Mouse (Mus musculus): ENCODE results near the gene 4933428G20Rik.

The 4933428G20Rik gene

GRCm38 (mm10) chr11:97499865-97500719 lies at the start of gene 4933428G20Rik:
TSS of gene 4933428G20Rik (minus strand) at chr11:97500340.
- no peak for DNase-seq

GRCm38 (mm10) chr11:97548757-97549156 lies 48.6 kb upstream of the 4933428G20Rik start:
- DNase-seq: peak in 1 of 2 experiments; percentile 54

DNA sequence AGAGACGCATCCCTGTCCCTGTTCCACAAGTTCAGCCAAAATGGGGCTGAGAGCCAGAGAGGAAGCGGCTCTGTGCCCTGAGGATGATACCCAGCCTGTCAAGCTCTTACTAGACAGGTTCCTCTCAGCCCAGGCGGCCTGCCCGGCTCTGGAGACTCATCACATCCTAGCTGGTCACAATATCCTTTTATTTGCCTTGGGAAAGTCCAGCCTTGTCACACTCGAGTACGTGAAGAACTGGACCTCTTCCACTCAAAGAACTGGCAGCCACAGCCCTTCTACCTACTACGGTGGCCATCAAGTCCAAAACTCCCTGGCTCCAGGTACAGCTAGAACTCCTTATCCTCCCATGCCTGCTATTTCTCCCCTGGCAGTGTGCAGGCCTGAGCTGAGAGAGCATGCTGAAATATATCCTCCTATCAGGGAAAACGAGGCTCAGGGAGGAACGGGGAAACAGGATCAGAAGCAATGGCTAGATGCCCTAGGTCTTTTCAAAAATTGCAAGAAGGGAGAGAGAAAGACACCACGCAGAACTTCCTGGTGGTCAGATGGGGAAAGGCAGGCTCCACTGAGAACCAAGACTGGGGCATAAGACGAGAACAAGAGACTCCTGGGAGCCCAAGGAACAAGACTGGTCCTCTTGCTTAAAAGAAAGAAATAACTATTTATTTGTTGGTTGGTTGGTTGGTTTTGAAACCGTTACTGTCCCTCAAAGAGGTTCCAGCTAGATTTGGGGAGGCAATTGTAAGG lies 48.0 kb upstream of the 4933428G20Rik start:
- DNase-seq: no peak

GRCm38 (mm10) chr11:97546804-97547411 lies 46.8 kb upstream of the 4933428G20Rik start:
- DNase-seq: peak; percentile 80 to 86

DNA sequence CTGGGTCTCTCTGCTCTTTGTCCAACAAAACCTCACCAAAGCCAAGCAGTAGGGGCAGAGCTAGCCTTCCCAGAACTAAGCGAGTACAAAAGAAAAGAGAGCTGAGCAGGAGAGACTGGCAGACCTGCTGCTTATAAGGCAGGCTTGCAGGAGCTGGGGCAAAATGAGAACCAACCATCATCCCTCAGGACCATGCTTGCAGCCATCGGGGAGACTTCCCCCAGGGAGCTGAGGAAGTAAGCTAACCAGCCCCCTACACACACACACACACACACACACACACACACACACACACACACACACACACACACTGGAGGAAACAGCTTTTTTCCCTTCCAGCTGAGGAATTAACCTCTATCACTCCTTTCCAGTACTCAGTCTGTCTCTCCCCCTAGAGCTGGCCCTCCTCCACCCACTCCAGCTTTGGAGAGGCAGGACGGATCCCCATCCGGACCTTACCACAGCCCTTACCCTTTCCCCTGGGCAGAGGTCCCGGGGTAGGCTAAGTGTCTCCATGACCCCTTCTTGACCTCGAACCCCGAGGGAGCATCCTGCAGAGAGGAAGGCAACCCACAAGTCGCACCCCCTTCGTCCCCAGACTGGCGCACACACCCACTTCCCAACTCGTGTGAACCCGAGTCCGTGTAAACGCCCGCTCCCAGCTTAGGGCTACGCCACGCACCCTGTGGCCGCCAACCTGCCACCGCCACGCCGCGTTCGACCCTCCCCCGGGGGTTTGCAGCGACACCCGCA lies 45.8 kb upstream of the 4933428G20Rik start:
- peak in 1 of 2 experiments; percentile 56 for DNase-seq

- no peak for DNase-seq
Observed at GRCm38 (mm10) chr11:97543883-97544282, 43.7 kb upstream of the 4933428G20Rik start.

DNA sequence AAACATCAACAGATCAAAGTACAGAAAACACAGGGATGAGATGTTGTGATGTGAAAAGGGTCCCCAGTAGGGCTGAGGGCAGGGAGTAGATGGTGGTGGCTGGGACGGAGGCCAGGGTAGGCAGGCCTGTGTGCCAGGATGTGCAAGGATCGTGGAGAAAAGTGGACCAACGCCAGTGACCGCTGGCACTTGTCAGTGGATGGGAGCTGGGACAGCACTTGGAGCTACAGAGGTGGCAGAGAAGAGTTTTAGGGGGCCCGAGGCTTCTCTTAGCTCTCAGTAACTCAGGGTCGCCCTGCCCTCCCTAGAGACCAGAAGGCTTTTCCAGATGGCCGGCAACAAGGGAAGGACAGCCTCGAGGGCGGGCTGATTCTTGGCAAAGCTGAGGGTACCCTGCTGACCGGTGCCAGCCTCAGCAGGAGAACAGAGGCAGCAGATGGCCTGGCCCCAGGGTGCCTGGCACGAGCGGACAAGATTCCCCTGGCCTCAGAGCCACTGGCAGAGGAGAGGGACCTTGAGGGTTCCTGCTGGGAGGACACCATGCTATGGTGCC lies 43.1 kb upstream of the 4933428G20Rik start:
- DNase-seq: peak; percentile 84 to 92

DNA sequence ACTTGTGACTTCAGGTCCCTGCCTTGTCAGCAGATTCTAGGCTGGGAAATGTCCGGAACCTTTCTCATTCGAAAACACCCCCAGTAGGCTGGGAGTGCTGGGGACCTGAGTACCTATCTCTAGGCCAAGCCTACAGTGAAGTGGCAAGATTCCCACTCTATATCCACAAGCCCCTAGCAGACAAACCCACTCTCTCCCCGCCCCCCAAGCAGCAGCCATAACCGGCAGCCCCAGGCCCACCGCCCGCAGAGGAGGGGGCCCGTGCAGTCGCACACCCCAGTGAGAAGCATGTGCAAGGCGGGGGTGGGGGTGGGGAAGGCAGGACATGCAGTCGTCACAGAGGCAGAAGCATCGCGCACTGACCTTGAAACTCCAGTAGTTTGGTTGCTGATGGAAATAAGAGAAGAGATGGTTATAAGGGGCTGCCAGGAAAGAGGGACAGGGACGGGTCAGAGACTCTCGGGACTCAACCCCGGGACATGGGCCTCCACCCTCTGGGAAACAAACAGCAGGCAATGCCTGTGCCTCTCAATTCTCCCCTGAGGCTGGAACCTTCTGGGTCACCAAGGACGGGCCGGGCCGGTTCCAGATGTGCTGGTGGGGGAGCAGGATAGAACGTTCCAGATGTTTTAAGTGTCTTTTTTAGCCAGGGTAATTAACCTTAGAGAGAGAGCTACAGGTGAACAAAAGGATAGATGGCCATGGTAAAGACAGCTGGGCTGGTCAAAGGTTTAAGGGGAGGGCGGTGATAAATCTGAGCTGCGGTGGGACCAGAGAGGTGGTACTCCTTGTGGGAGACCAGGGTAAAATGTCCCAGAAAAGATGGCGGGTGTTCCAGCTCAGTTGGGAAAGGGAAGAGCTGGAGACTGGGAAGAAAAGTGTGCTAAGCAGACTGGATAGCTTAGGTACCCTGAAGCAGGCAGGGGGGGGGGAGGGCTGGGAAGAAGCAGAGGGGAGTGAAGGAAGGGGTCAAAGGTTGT lies 42.3 kb upstream of the 4933428G20Rik start:
- DNase-seq: no peak

DNA sequence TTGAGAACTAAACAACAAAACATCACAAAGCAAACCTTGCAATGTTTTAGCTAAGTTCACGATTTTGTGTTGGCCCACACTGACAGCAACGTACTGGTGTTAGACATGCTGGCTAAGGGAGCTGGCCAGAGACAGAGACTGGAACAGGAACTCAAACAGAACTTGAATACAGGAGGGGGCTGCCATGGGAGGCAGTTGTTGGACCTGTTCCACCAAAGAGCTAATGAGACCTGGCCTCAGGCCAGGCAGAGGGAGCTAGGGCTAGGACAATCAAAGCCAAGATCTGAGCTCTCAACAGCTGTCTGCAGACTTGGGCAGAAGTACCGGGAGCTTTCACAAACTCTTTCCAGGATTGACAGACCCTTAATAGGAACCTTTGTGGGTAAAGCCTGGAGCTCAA lies 40.5 kb upstream of the 4933428G20Rik start:
- peak in 1 of 2 experiments; percentile 69 for DNase-seq

- DNase-seq: no peak
Observed at GRCm38 (mm10) chr11:97540136-97540535, 40.0 kb upstream of the 4933428G20Rik start.

GRCm38 (mm10) chr11:97539622-97540021 lies 39.5 kb upstream of the 4933428G20Rik start:
- no peak for DNase-seq

- no peak for DNase-seq
Observed at GRCm38 (mm10) chr11:97537580-97538089, 37.5 kb upstream of the 4933428G20Rik start.

- peak; percentile 32 to 69 for DNase-seq
Observed at GRCm38 (mm10) chr11:97536835-97537579, 36.9 kb upstream of the 4933428G20Rik start.

DNA sequence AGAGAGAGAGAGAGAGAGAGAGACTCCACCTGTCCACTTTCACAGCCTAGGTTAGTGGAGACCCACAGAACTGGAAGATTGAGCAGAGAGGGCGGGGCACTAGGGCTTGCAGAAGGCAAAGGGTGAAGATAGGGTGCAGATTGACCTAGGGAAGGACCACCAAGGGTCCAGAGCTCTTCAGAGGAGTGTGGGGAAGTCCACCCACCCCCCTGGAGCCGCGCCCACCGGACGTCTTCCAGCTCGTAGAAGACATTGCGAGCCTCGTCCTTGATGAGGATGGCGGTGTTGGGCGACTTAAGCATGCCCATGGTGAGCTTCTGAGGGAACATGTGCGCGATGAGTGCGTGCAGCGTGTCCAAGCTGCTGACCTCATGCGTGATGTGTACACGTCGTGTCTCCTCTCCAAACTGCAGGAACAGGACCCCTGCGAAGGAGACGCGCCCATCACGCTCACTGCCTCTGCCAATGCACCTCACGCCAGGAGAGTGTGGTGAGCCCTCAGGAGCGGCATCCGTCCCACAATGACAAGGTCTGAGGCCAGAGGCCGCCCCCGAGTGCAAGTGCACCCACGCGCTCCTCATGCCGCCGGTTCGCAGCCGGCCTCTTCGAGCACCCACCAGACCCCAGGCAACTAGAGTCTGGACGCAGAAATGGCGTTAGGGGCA lies 36.1 kb upstream of the 4933428G20Rik start:
- DNase-seq: no peak

DNA sequence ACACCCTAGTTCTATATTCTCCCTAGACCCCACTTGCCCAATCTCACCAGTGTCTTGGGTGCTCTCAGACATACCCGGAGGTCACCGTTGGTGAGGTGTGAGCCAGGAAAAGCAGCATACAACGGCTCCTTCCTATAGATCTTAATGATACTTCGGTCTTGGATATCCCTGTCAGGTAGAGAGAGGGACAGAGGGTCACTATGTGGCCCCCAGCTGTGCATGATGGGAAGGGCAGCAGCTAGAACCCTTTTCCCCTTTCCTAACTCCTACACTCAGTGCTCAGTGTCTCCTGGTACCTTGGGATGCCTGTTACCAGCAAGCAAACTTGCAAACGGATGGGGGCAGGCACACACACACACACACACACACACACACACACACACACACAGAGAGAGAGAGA lies 35.5 kb upstream of the 4933428G20Rik start:
- DNase-seq: no peak

GRCm38 (mm10) chr11:97535308-97535630 lies 35.1 kb upstream of the 4933428G20Rik start:
- DNase-seq: no peak

DNA sequence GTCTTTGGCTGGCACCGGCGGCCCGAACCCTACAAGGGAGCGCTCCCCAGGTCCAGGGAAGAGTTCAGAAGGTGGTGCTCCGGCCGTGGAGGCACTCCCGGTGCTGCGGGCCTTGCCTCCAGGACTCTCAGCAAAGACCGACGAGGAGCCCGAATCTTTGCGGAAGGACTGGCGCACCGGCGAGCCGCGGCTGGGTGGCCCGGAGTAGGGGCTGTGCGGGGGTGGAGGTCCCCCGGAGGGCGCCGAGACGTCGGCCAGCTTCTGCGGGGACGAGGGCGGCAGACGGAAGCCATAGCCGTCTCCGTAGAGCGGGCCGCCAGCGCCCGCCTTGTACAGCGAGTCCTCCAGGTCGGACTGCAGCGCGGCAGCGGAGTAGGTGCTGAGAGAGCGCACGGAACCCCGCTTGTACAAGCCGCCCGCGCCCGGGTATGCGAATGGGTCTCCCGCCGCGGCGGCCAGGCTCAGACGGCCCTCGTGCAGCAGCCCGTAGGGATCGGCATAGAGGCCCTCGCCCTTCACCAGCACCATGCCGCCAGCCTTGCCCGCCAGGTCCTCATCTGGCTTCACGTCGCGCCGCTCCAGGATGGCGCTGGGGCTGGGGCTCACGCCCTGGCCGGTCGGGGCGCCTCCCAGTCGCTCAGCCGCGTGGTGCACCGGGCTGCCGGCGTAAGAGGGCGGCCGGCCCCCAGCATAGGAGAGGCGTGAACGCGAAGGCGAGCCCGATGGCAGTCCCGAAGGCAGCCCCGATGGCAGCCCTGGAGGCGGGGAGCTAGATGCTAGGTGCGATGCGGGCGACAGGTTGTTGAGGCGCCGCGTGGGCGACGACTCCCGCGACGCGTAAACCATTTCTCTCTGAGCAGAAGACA lies 34.5 kb upstream of the 4933428G20Rik start:
- DNase-seq: no peak

DNA sequence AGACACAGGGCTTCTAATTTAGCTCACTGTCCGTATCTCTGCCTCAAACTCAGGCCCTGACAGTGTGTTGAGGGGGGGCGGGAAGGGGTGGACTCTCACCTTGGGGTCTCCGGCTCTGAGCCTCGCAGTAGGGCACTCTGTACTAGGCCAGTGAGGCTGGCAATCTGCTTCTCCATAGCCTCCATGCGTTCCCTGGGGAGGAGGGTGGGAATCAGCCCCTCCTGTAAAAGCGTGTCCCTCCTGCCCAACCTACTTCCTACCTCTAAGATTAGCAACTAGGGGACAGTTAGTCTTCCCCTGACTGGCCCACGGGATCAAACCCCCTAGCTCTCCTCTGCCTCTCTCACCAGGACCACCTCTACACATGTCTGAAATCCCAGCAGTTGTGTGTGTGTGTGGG lies 33.5 kb upstream of the 4933428G20Rik start:
- no peak for DNase-seq
